In the genomic region with DNA sequence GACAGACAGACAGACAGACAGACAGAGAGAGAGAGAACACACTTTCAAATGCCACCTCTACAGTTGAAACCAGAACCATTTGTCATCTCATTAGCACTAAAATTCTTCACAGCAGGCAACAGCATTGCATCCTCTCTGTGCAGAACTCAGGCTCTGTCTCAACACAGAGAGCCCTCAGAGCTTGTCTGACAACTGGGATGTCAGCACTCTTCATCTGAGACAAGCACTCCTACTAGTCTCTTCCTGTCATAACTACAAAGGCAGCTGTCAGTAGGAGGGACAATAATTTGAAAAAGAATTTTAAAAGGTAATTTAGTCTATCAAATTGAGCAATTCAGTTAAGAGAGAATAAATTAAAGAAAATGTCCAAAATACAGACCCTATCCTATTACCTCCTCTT, we compare ENCODE assay signal across 34 mouse cellular contexts. TPM values are rescaled to one million over a fixed set of nuclear protein-coding genes. Genes with fewer than 3 reads are reported as not detected.
"Had no signal": no experiment of that assay in that cellular context is flagged by ENCODE, and none has a peak within 500 bp of the region (broad histone marks: within the 10 kb centered on the region; RNA-seq: fewer than 3 reads in every experiment).

No protein-coding gene starts in this region.

- ATAC-seq: liver, embryonic 12.5 days; liver, postnatal 0 days; lung, postnatal 0 days; midbrain, embryonic 13.5 days; midbrain, embryonic 15.5 days; midbrain, embryonic 16.5 days had no signal

- H3K9ac ChIP-seq: limb, embryonic 12.5 days; limb, embryonic 13.5 days; limb, embryonic 15.5 days; liver, embryonic 12.5 days; liver, embryonic 13.5 days; liver, embryonic 14.5 days; liver, embryonic 15.5 days; liver, postnatal 0 days; lung, embryonic 14.5 days; lung, embryonic 15.5 days; midbrain, embryonic 12.5 days; midbrain, embryonic 13.5 days; midbrain, embryonic 15.5 days; neural tube, embryonic 12.5 days; neural tube, embryonic 13.5 days had no signal

- H3K4me2 ChIP-seq: limb, embryonic 12.5 days; limb, embryonic 13.5 days; limb, embryonic 15.5 days; liver, embryonic 11.5 days; liver, embryonic 12.5 days; liver, embryonic 13.5 days; liver, embryonic 15.5 days; lung, embryonic 14.5 days; lung, embryonic 15.5 days; midbrain, embryonic 11.5 days; midbrain, embryonic 12.5 days; midbrain, embryonic 13.5 days; midbrain, embryonic 15.5 days; neural tube, embryonic 12.5 days; neural tube, embryonic 13.5 days had no signal

- H3K4me3 ChIP-seq: limb, embryonic 10.5 days; limb, embryonic 12.5 days; limb, embryonic 13.5 days; limb, embryonic 15.5 days; liver, embryonic 12.5 days; liver, embryonic 13.5 days; liver, embryonic 15.5 days; lung, embryonic 15.5 days; megakaryocyte, embryonic 14.5 days; midbrain, embryonic 10.5 days; midbrain, embryonic 12.5 days; midbrain, embryonic 13.5 days; midbrain, embryonic 15.5 days; myocyte; neural tube, embryonic 12.5 days; neural tube, embryonic 13.5 days had no signal

- H3K9me3 ChIP-seq: limb, embryonic 10.5 days; limb, embryonic 12.5 days; limb, embryonic 13.5 days; limb, embryonic 15.5 days; liver, embryonic 12.5 days; liver, embryonic 13.5 days; liver, embryonic 15.5 days; lung, embryonic 15.5 days; megakaryocyte, embryonic 14.5 days; midbrain, embryonic 10.5 days; midbrain, embryonic 12.5 days; midbrain, embryonic 13.5 days; midbrain, embryonic 15.5 days; neural tube, embryonic 12.5 days; neural tube, embryonic 13.5 days had no signal

- H3K27me3 ChIP-seq: limb, embryonic 12.5 days; limb, embryonic 13.5 days; limb, embryonic 15.5 days; liver, embryonic 12.5 days; liver, embryonic 13.5 days; liver, embryonic 15.5 days; lung, embryonic 15.5 days; megakaryocyte, embryonic 14.5 days; midbrain, embryonic 12.5 days; midbrain, embryonic 13.5 days; midbrain, embryonic 15.5 days; neural tube, embryonic 12.5 days; neural tube, embryonic 13.5 days had no signal

- DNase-seq: left cerebral cortex, postnatal 4 days; liver; liver, embryonic 13.5 days; liver, postnatal 0 days; lung, adult 18-20 months; lung, adult 2 months; lung, embryonic 14.5 days; lung, postnatal 10 days; lung, postnatal 14 days; lung, postnatal 36 days; lung, postnatal 4 days; midbrain, embryonic 14.5 days had no signal

- H3K36me3 ChIP-seq: liver, embryonic 15.5 days had no signal

- H3K27ac ChIP-seq: limb, embryonic 10.5 days; limb, embryonic 12.5 days; limb, embryonic 13.5 days; limb, embryonic 15.5 days; liver, embryonic 12.5 days; liver, embryonic 13.5 days; liver, embryonic 14.5 days; liver, embryonic 15.5 days; lung, embryonic 15.5 days; macrophage; midbrain, embryonic 10.5 days; midbrain, embryonic 12.5 days; midbrain, embryonic 13.5 days; midbrain, embryonic 15.5 days; neural tube, embryonic 12.5 days; neural tube, embryonic 13.5 days had no signal

- H3K4me1 ChIP-seq: limb, embryonic 10.5 days; limb, embryonic 12.5 days; limb, embryonic 13.5 days; limb, embryonic 15.5 days; liver, embryonic 12.5 days; liver, embryonic 13.5 days; liver, embryonic 15.5 days; lung, embryonic 15.5 days; megakaryocyte, embryonic 14.5 days; midbrain, embryonic 10.5 days; midbrain, embryonic 12.5 days; midbrain, embryonic 13.5 days; midbrain, embryonic 15.5 days; neural tube, embryonic 12.5 days; neural tube, embryonic 13.5 days had no signal

RNA-seq across cellular contexts. Expression of a gene that starts 37.1 kb away (rescaled TPM):
- total RNA-seq: monocyte, adult 5-6 weeks had no signal
